Mouse (Mus musculus) MEL (cell line): ENCODE measurements at regions not wholly inside any gene's neighbourhood (a gene's known extent, or its start where the extent isn't known, plus 50 kb on each side); places are given as distances from the start of the nearest gene placed in this dataset.

ENCODE experiments used
- DNase-seq: peaks from one replicate; pipeline ENCODE4 v3.0.0; 2011; ENCODE audit warnings: low read depth, low spot score
- H3K27ac ChIP-seq: 2 replicates; pipeline ENCODE4 v1.5.1; 2012; ENCODE audit warnings: low read depth, mild to moderate bottlenecking, control low read depth, low read length, moderate library complexity; ENCODE audit not compliant: control insufficient read depth
- H3K27me3 ChIP-seq, 2 experiments: fragments of 150-350 bp in 1 of 2; sonication (generic) in 1 of 2; 2 replicates each; pipeline ENCODE4 v1.6.1; 2012; ENCODE audit warnings: low read length in 2 of 2, mild to moderate bottlenecking in 2 of 2, improper control_type of control experiment in 1 of 2, moderate library complexity in 1 of 2; ENCODE audit not compliant: insufficient read depth in 2 of 2, control insufficient read depth in 1 of 2
- H3K36me3 ChIP-seq, 2 experiments: 2 replicates each; pipeline ENCODE4 v1.6.1; 2012 to 2014; ENCODE audit warnings: low read length in 2 of 2, improper control_type of control experiment in 1 of 2, inconsistent platforms in 1 of 2, mild to moderate bottlenecking in 1 of 2; ENCODE audit not compliant: insufficient read depth in 2 of 2, control insufficient read depth in 1 of 2
- H3K4me1 ChIP-seq, 2 experiments: fragments of 150-350 bp in 1 of 2; sonication (generic) in 1 of 2; 2 replicates each; pipeline ENCODE4 v1.6.1; 2012; ENCODE audit warnings: low read length in 2 of 2, improper control_type of control experiment in 1 of 2, mild to moderate bottlenecking in 1 of 2; ENCODE audit not compliant: insufficient read depth in 2 of 2, control insufficient read depth in 1 of 2
- H3K4me3 ChIP-seq, 2 experiments: fragments of 150-350 bp in 1 of 2; sonication (generic) in 1 of 2; 2 replicates each; pipeline ENCODE4 v1.5.1; 2012; ENCODE audit warnings: low read depth in 2 of 2, low read length in 2 of 2, mild to moderate bottlenecking in 2 of 2, moderate library complexity in 2 of 2, control low read depth in 1 of 2, improper control_type of control experiment in 1 of 2; ENCODE audit not compliant: control insufficient read depth in 1 of 2, insufficient read depth in 1 of 2
- H3K79me2 ChIP-seq: 2 replicates; pipeline ENCODE4 v1.6.1; 2012; ENCODE audit warnings: mild to moderate bottlenecking, low read length, moderate library complexity; ENCODE audit not compliant: control insufficient read depth, poor library complexity, insufficient read depth
- H3K9ac ChIP-seq: 2 replicates; pipeline ENCODE4 v1.6.1; 2012; ENCODE audit warnings: low read depth, mild to moderate bottlenecking, control low read depth, low read length, moderate library complexity; ENCODE audit not compliant: control insufficient read depth, poor library complexity, severe bottlenecking
- H3K9me3 ChIP-seq: fragments of 150-350 bp; sonication (generic); replicated peaks from 2 replicates; pipeline ENCODE4 v1.6.1; 2012; ENCODE audit warnings: mild to moderate bottlenecking, low read length, improper control_type of control experiment, moderate library complexity; ENCODE audit not compliant: insufficient read depth
- BHLHE40 ChIP-seq: IDR thresholded peaks from 2 replicates; pipeline ENCODE4 v1.6.1; 2012; ENCODE audit warnings: low read depth, mild to moderate bottlenecking, inconsistent platforms, low read length, improper control_type of control experiment, borderline replicate concordance
- ELF1 ChIP-seq: IDR thresholded peaks from 2 replicates; pipeline ENCODE4 v1.6.1; 2014; ENCODE audit warnings: low read depth, mild to moderate bottlenecking, inconsistent platforms, low read length, improper control_type of control experiment, moderate library complexity
- ETS1 ChIP-seq: IDR thresholded peaks from 2 replicates; pipeline ENCODE4 v1.6.1; 2012; ENCODE audit warnings: low read depth, mild to moderate bottlenecking, inconsistent platforms, low read length, improper control_type of control experiment, moderate library complexity
- GATA1 ChIP-seq: IDR thresholded peaks from 2 replicates; pipeline ENCODE4 v1.6.1; 2011; ENCODE audit warnings: low read depth, low read length, improper control_type of control experiment
- HCFC1 ChIP-seq: IDR thresholded peaks from 2 replicates; pipeline ENCODE4 v1.6.1; 2012; ENCODE audit warnings: low read depth, mild to moderate bottlenecking, inconsistent platforms, low read length, improper control_type of control experiment, moderate library complexity
- JUND ChIP-seq: IDR thresholded peaks from 2 replicates; pipeline ENCODE4 v1.6.1; 2011; ENCODE audit warnings: low read depth, mild to moderate bottlenecking, improper control_type of control experiment, low read length
- MAX ChIP-seq: IDR thresholded peaks from 2 replicates; pipeline ENCODE4 v1.6.1; 2011; ENCODE audit warnings: low read length, improper control_type of control experiment
- MAZ ChIP-seq: IDR thresholded peaks from 2 replicates; pipeline ENCODE4 v1.6.1; 2012; ENCODE audit warnings: low read depth, mild to moderate bottlenecking, inconsistent platforms, low read length, improper control_type of control experiment
- MEF2A ChIP-seq: IDR thresholded peaks from 2 replicates; pipeline ENCODE4 v1.6.1; 2014; ENCODE audit warnings: low read depth, mild to moderate bottlenecking, inconsistent platforms, low read length, improper control_type of control experiment; ENCODE audit not compliant: poor library complexity, insufficient replicate concordance, severe bottlenecking; ENCODE audit errors: extremely low read depth
- MXI1 ChIP-seq: IDR thresholded peaks from 2 replicates; pipeline ENCODE4 v1.6.1; 2011; ENCODE audit warnings: mild to moderate bottlenecking, low read depth, low read length, improper control_type of control experiment
- MYB ChIP-seq: IDR thresholded peaks from 2 replicates; pipeline ENCODE4 v1.6.1; 2011; ENCODE audit warnings: mild to moderate bottlenecking, low read depth, low read length, improper control_type of control experiment
- MYC ChIP-seq: IDR thresholded peaks from 2 replicates; pipeline ENCODE4 v1.6.1; 2011; ENCODE audit warnings: low read depth, mild to moderate bottlenecking, low read length, improper control_type of control experiment, moderate library complexity
- NRF1 ChIP-seq: IDR thresholded peaks from 2 replicates; pipeline ENCODE4 v1.6.1; 2014; ENCODE audit warnings: low read depth, mild to moderate bottlenecking, inconsistent platforms, low read length, improper control_type of control experiment, moderate library complexity; ENCODE audit not compliant: poor library complexity, insufficient read depth, severe bottlenecking
- POLR2AphosphoS5 ChIP-seq: IDR thresholded peaks from 2 replicates; pipeline ENCODE4 v1.6.1; 2012; ENCODE audit warnings: low read depth, borderline replicate concordance, mild to moderate bottlenecking, inconsistent platforms, low read length, moderate library complexity, mixed read lengths
- SIN3A ChIP-seq: IDR thresholded peaks from 2 replicates; pipeline ENCODE4 v1.6.1; 2012; ENCODE audit warnings: low read length, improper control_type of control experiment, inconsistent platforms
- TCF12 ChIP-seq: IDR thresholded peaks from 2 replicates; pipeline ENCODE4 v1.6.1; 2014; ENCODE audit warnings: low read depth, mild to moderate bottlenecking, inconsistent platforms, low read length, improper control_type of control experiment, moderate library complexity
- USF2 ChIP-seq, 2 experiments: IDR thresholded peaks; 2 replicates each; pipeline ENCODE4 v1.6.1; 2011 to 2012; ENCODE audit warnings: improper control_type of control experiment in 2 of 2, low read length in 2 of 2, borderline replicate concordance in 1 of 2, inconsistent platforms in 1 of 2, low read depth in 1 of 2, mild to moderate bottlenecking in 1 of 2; ENCODE audit not compliant: insufficient read depth in 1 of 2
- ZC3H11A ChIP-seq: IDR thresholded peaks from 2 replicates; pipeline ENCODE4 v1.6.1; 2012; ENCODE audit warnings: low read depth, mild to moderate bottlenecking, inconsistent platforms, low read length, improper control_type of control experiment
- ZKSCAN1 ChIP-seq: IDR thresholded peaks from 2 replicates; pipeline ENCODE4 v1.6.1; 2012; ENCODE audit warnings: low read depth, mild to moderate bottlenecking, inconsistent platforms, low read length, improper control_type of control experiment, moderate library complexity
- ZMIZ1 ChIP-seq: IDR thresholded peaks from 2 replicates; pipeline ENCODE4 v1.6.1; 2012; ENCODE audit warnings: low read depth, mild to moderate bottlenecking, inconsistent platforms, low read length, improper control_type of control experiment, moderate library complexity

GRCm38 (mm10) chr15:36374732-36375548, 632.6 kb downstream of the Zfp706 start:
- Histone ChIP-seq H3K27me3 (peaks cover 3% of the 10 kb centered on the region in 2 experiments; a peak in 3 of 4 replicates), H3K36me3 (no peaks in the 10 kb centered on the region), H3K4me3 (peak overlapping the region; percentile 25 to 66), H3K79me2 (no peaks in the 10 kb centered on the region), H3K9me3 (no peaks in the 10 kb centered on the region), H3K9ac (no peak overlapping the region), H3K27ac (no peak overlapping the region), H3K4me1 (peaks cover 0 to 8% of the 10 kb centered on the region in 2 experiments; a peak in 3 of 4 replicates)
- peak; percentile 57 for DNase-seq
- TF ChIP-seq ETS1: 0 out of 2 replicates have a peak, but pooled peaks have one; percentile 16
- TF ChIP-seq SIN3A: no peak
- no peak for TF ChIP-seq ZKSCAN1
- peak; percentile 52; the same call in 1 of the 2 replicates for TF ChIP-seq GATA1
- 0 out of 2 replicates have a peak, but pooled peaks have one; percentile 33 for TF ChIP-seq HCFC1
- TF ChIP-seq ELF1: peak; percentile 46; the same call in 1 of the 2 replicates
- TF ChIP-seq MYC: no peak
- TF ChIP-seq MAX: no peak
- TF ChIP-seq TCF12: no peak
- TF ChIP-seq JUND: no peak
- TF ChIP-seq MXI1: peak; percentile 27; the same call in 1 of the 2 replicates

- H3K9ac ChIP-seq: no peak overlapping the region
- peak overlapping the region; percentile 25 to 66 for H3K4me3 ChIP-seq
- H3K4me1 ChIP-seq: peaks cover 0 to 8% of the 10 kb centered on the region in 2 experiments; a peak in 3 of 4 replicates
These were observed 633.5 kb downstream of the Zfp706 start for GRCm38 (mm10) chr15:36373900-36374611.

More at GRCm38 (mm10) chr15:36373900-36374611, 633.5 kb downstream of the Zfp706 start:
- H3K36me3 ChIP-seq: no peaks in the 10 kb centered on the region
- no peak for TF ChIP-seq ZC3H11A
- no peak for TF ChIP-seq BHLHE40
- TF ChIP-seq MAZ: no peak
- no peak for TF ChIP-seq ELF1
- no peak for TF ChIP-seq POLR2AphosphoS5
- no peak for TF ChIP-seq MYB
- TF ChIP-seq NRF1: no peak
- TF ChIP-seq MEF2A: no peak
- TF ChIP-seq HCFC1: no peak
- TF ChIP-seq ZMIZ1: no peak
- no peak for TF ChIP-seq USF2 (IDR thresholded peaks at IDR 0.05; ENCODE audit: borderline replicate concordance in 1 of 2, insufficient read depth in 1 of 2, low read depth in 1 of 2, low read length in 2 of 2)
- no peak overlapping the region for H3K27ac ChIP-seq
- no peaks in the 10 kb centered on the region for H3K9me3 ChIP-seq
- no peaks in the 10 kb centered on the region for H3K79me2 ChIP-seq
- no peak for DNase-seq
- peaks cover 3% of the 10 kb centered on the region in 2 experiments; a peak in 3 of 4 replicates for H3K27me3 ChIP-seq
